Mouse (Mus musculus): ENCODE results near the gene Catsperg1. TPM values are rescaled to one million over a fixed set of nuclear protein-coding genes. Genes with fewer than 3 reads are reported as not detected.

Gene Catsperg1
- total and polyA plus RNA-seq, 3 experiments = 0.68 to 2.0 (median 0.93) TPM

GRCm38 (mm10) chr7:29178106-29178505 is 35.7 kb downstream of the Catsperg1 start:
- Histone ChIP-seq H3K27ac (ENCODE audit: insufficient read depth, low read depth) (no peak overlapping the region), H3K4me1 (ENCODE audit: control insufficient read depth in 1 of 2, insufficient read depth in 2 of 2) (peaks cover 4 to 14% of the 10 kb centered on the region in 2 experiments; a peak in 3 of 4 replicates), H3K4me3 (replicated peaks in 1 of 3; ENCODE audit: low read depth in 2 of 3, low read length in 2 of 3, poor library complexity in 1 of 3) (peak overlapping the region; percentile 90 to 97 (median 96)), H3K27me3 (replicated peaks) (no peaks in the 10 kb centered on the region), H3K9me3 (replicated peaks; ENCODE audit: low read length) (no peaks in the 10 kb centered on the region), H3K9ac (ENCODE audit: insufficient read depth, low read depth) (peak overlapping the region; percentile 99; the same call in 1 of the 2 replicates), H3K36me3 (replicated peaks in 1 of 2; ENCODE audit: control insufficient read depth in 1 of 2, insufficient read depth in 1 of 2, low read length in 1 of 2) (peaks cover 43 to 57% of the 10 kb centered on the region in 2 experiments), H3K79me2 (replicated peaks; ENCODE audit: control insufficient read depth, extremely low read depth, insufficient read depth, poor library complexity, severe bottlenecking) (peaks cover 37% of the 10 kb centered on the region), H3K4me2 (ENCODE audit: insufficient read depth, low read depth, poor library complexity, severe bottlenecking) (peak overlapping the region; percentile 97; the same call in 1 of the 2 replicates)
- dilution Hi-C loops (cut with MboI; ENCODE audit: extremely low pct_ligation_motif_present, extremely low pct_unique_long_range_greater_than_20kb, low sequenced_read_pairs) (no loop called here), in situ Hi-C loops (cut with MboI; ENCODE audit: low pct_ligation_motif_present, low pct_unique_long_range_greater_than_20kb, low sequenced_read_pairs) (no loop called here)
- no peak for DNase-seq (ENCODE audit: extremely low read depth)
- TF ChIP-seq SIN3A (IDR thresholded peaks at IDR 0.05; ENCODE audit: low read length) = no peak
- TF ChIP-seq SMC3 (IDR thresholded peaks at IDR 0.05; ENCODE audit: low read depth, low read length) = peak; percentile 5; the same call in 1 of the 2 replicates
- no peak for TF ChIP-seq MYC (IDR thresholded peaks at IDR 0.05; ENCODE audit: low read depth, low read length)
- TF ChIP-seq JUN (IDR thresholded peaks at IDR 0.05; ENCODE audit: insufficient read depth, low read depth, low read length) = no peak
- peak in 1 of 2 experiments; percentile 31; a peak in 2 of 4 replicates for TF ChIP-seq CTCF (conservative IDR thresholded peaks at IDR 0.05 in 1 of 2, IDR thresholded peaks at IDR 0.05 in 1 of 2; ENCODE audit: low read depth in 2 of 2, low read length in 2 of 2)
- no peak for TF ChIP-seq NRF1 (IDR thresholded peaks at IDR 0.05; ENCODE audit: low read depth, low read length)
- TF ChIP-seq GABPA (IDR thresholded peaks at IDR 0.05; ENCODE audit: insufficient replicate concordance, low read depth, low read length) = no peak
- TF ChIP-seq POLR2AphosphoS2 (IDR thresholded peaks at IDR 0.05; ENCODE audit: low read depth, low read length) = no peak

- Histone ChIP-seq H3K4me2 (ENCODE audit: insufficient read depth, low read depth, poor library complexity, severe bottlenecking) (no peak overlapping the region), H3K36me3 (replicated peaks in 1 of 2; ENCODE audit: control insufficient read depth in 1 of 2, insufficient read depth in 1 of 2, low read length in 1 of 2) (peaks cover 50 to 60% of the 10 kb centered on the region in 2 experiments), H3K9me3 (replicated peaks; ENCODE audit: low read length) (no peaks in the 10 kb centered on the region), H3K79me2 (replicated peaks; ENCODE audit: control insufficient read depth, extremely low read depth, insufficient read depth, poor library complexity, severe bottlenecking) (peaks cover 10% of the 10 kb centered on the region), H3K4me1 (ENCODE audit: control insufficient read depth in 1 of 2, insufficient read depth in 2 of 2) (peaks cover 12 to 31% of the 10 kb centered on the region in 2 experiments), H3K27me3 (replicated peaks) (no peaks in the 10 kb centered on the region), H3K4me3 (replicated peaks in 1 of 3; ENCODE audit: low read depth in 2 of 3, low read length in 2 of 3, poor library complexity in 1 of 3) (no peak overlapping the region), H3K27ac (ENCODE audit: insufficient read depth, low read depth) (no peak overlapping the region), H3K9ac (ENCODE audit: insufficient read depth, low read depth) (no peak overlapping the region)
- TF ChIP-seq TCF12 (IDR thresholded peaks at IDR 0.05; ENCODE audit: low read depth, low read length) (no peak), RAD21 (IDR thresholded peaks at IDR 0.05; ENCODE audit: low read depth, low read length) (no peak), CTCF (conservative IDR thresholded peaks at IDR 0.05 in 1 of 2, IDR thresholded peaks at IDR 0.05 in 1 of 2; ENCODE audit: low read depth in 2 of 2, low read length in 2 of 2) (no peak), KAT2A (IDR thresholded peaks at IDR 0.05; ENCODE audit: insufficient replicate concordance, low read length) (no peak), CHD1 (IDR thresholded peaks at IDR 0.05; ENCODE audit: low read depth, low read length) (no peak), NRF1 (IDR thresholded peaks at IDR 0.05; ENCODE audit: low read depth, low read length) (no peak), POLR2AphosphoS2 (IDR thresholded peaks at IDR 0.05; ENCODE audit: low read depth, low read length) (no peak), ETS1 (conservative IDR thresholded peaks at IDR 0.05; ENCODE audit: low read depth, low read length) (no peak)
- in situ Hi-C loops (cut with MboI; ENCODE audit: low pct_ligation_motif_present, low pct_unique_long_range_greater_than_20kb, low sequenced_read_pairs) = no loop called here
- no peak for DNase-seq (ENCODE audit: extremely low read depth)
- dilution Hi-C loops (cut with MboI; ENCODE audit: extremely low pct_ligation_motif_present, extremely low pct_unique_long_range_greater_than_20kb, low sequenced_read_pairs) = no loop called here
These were observed 41.3 kb downstream of the Catsperg1 start for GRCm38 (mm10) chr7:29172390-29173016.

Measured in CH12.LX (cell line).